Mouse (Mus musculus): ENCODE data around the gene Ece1. TPM values are rescaled to one million over a fixed set of nuclear protein-coding genes. Genes with fewer than 3 reads are reported as not detected.

Ece1 gene
- total RNA-seq, 2 experiments from 2014 or later, result 82.0 to 87.9 TPM

GRCm38 (mm10) chr4:138013723-138014479, 151.9 kb downstream of the Ece1 start:
- no peak for DNase-seq (ENCODE audit: low spot score in 2 of 2)

Other genes starting within 250 kb of the Ece1 start
- 100 to 1,000 TPM; 289 to 307 TPM for gene Rap1gap, start 197.5 kb upstream of the Ece1 start, total RNA-seq (2021)
- 10 to 100 TPM; 10.0 to 11.0 TPM for gene Alpl, start 65.9 kb upstream of the Ece1 start, total RNA-seq (2021)
- gene Eif4g3, start 130.8 kb downstream of the Ece1 start, total RNA-seq (2021), result 100 to 1,000 TPM; 155 to 168 TPM

Measured in left cerebral cortex, adult 18-20 months (tissue).